Mouse (Mus musculus) midbrain, embryonic 15.5 days (tissue): ENCODE measurements around the gene Pspn. TPM values are rescaled to one million over a fixed set of nuclear protein-coding genes. Genes with fewer than 3 reads are reported as not detected.

Experiments used
- ATAC-seq: fragments of 200-750 bp; cut with Nextera tagmentation; replicated peaks from 2 replicates; pipeline ENCODE4 v1.8.0; 2017; ENCODE audit warnings: moderate TSS enrichment
- H3K27ac ChIP-seq: fragments of 300-500 bp; sonication (generic); 2 replicates; pipeline ENCODE4 v1.5.1; 2015; ENCODE audit warnings: mild to moderate bottlenecking, inconsistent platforms
- H3K27me3 ChIP-seq: fragments of 300-500 bp; sonication (generic); replicated peaks from 2 replicates; pipeline ENCODE4 v1.6.1; 2015; ENCODE audit warnings: inconsistent platforms
- H3K36me3 ChIP-seq: fragments of 300-500 bp; sonication (generic); replicated peaks from 2 replicates; pipeline ENCODE4 v1.6.1; 2015; ENCODE audit warnings: inconsistent platforms
- H3K4me1 ChIP-seq: fragments of 300-500 bp; sonication (generic); 2 replicates; pipeline ENCODE4 v1.6.1; 2015; ENCODE audit warnings: inconsistent platforms
- H3K4me2 ChIP-seq: fragments of 300-500 bp; sonication (generic); 2 replicates; pipeline ENCODE4 v1.6.1; 2015; ENCODE audit warnings: inconsistent platforms, mild to moderate bottlenecking, moderate library complexity
- H3K4me3 ChIP-seq: fragments of 300-500 bp; sonication (generic); 2 replicates; pipeline ENCODE4 v1.5.1; 2015; ENCODE audit warnings: mild to moderate bottlenecking, inconsistent platforms
- H3K9ac ChIP-seq: fragments of 300-500 bp; sonication (generic); 2 replicates; pipeline ENCODE4 v1.6.1; 2015; ENCODE audit warnings: mild to moderate bottlenecking, inconsistent platforms
- H3K9me3 ChIP-seq: fragments of 300-500 bp; sonication (generic); 2 replicates; pipeline ENCODE4 v1.6.1; 2016; ENCODE audit warnings: inconsistent platforms
- WGBS: fragments of 180-500 bp; shearing (Covaris S2); methylation state at CpG from one replicate; pipeline ENCODE4 v1.1.7; 2015; ENCODE audit warnings: mixed read lengths; 5-methylcytosine and 5-hydroxymethylcytosine counted together
- polyA plus RNA-seq: library from polyadenylated mRNA; unstranded; fragments of >200 nt; fragmentation: Nextera tagmentation; extraction: Ambion mirVana; gene quantifications from 2 replicates; pipeline ENCODE4 v1.2.1, GENCODE M21; 2015

The Pspn gene
- polyA plus RNA-seq, 1 experiment from 2014 or later, result 0.68 TPM

DNA sequence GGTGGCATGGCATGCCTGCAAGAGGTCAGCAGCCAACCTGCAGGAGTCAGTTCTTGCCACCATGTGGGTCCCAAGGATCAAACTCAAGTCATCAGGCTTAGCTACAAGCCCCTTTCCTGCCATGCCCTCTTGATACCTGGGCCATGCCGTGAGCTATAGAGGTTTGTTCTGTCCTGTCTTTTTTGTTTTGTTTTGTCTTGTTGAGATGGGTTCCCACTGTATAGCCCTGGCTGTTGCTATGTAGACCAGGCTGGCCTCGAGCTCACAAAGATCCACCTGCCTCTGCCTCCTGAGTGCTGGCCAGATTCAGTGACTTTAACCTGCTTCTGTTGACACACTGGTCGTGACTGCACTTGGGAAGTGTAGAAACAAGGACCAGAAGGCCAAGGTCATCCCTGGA lies 24.4 kb downstream of the Pspn start:
- H3K27ac ChIP-seq, result no peak overlapping the region
- no peaks in the 10 kb centered on the region for H3K36me3 ChIP-seq
- WGBS, result 76% methylated on average over 3 of the region's 3 CpGs
- H3K9me3 ChIP-seq, result no peaks in the 10 kb centered on the region
- H3K4me3 ChIP-seq, result no peak overlapping the region
- H3K4me2 ChIP-seq, result no peak overlapping the region
- no peaks in the 10 kb centered on the region for H3K27me3 ChIP-seq
- ATAC-seq, result no peak
- H3K4me1 ChIP-seq, result no peaks in the 10 kb centered on the region
- no peak overlapping the region for H3K9ac ChIP-seq

DNA sequence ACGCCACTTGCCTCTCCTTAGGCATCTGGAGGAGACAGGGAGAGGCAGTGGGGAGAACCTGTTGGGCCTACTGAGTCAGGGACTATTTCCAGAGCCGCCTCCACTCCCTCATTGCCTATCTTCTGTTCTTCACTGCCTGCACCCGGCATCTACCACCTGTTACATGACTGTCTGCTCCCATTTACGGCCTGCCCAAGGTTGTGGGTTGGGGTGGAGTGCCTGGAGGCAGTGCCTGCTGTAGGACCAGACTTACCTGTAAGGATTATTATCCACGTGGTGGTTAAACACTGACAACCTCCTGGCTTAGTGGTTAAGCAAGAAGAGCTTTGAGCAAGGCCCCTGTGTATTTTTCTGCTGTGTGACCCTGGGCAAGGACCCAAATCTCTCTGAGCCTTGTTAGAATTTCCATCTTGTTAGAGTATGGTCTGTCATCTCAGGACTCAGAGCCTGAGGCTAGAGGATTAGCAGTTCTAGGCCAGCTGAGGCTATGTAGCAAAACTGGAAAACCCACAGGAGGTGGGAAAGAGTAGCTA lies 25.0 kb downstream of the Pspn start:
- no peaks in the 10 kb centered on the region for H3K36me3 ChIP-seq
- H3K9ac ChIP-seq, result no peak overlapping the region
- WGBS, result 83% methylated on average over 5 of the region's 5 CpGs
- no peak overlapping the region for H3K27ac ChIP-seq
- H3K27me3 ChIP-seq, result no peaks in the 10 kb centered on the region
- H3K4me3 ChIP-seq, result no peak overlapping the region
- H3K4me1 ChIP-seq, result no peaks in the 10 kb centered on the region
- no peak for ATAC-seq
- H3K4me2 ChIP-seq, result no peak overlapping the region
- no peaks in the 10 kb centered on the region for H3K9me3 ChIP-seq

DNA sequence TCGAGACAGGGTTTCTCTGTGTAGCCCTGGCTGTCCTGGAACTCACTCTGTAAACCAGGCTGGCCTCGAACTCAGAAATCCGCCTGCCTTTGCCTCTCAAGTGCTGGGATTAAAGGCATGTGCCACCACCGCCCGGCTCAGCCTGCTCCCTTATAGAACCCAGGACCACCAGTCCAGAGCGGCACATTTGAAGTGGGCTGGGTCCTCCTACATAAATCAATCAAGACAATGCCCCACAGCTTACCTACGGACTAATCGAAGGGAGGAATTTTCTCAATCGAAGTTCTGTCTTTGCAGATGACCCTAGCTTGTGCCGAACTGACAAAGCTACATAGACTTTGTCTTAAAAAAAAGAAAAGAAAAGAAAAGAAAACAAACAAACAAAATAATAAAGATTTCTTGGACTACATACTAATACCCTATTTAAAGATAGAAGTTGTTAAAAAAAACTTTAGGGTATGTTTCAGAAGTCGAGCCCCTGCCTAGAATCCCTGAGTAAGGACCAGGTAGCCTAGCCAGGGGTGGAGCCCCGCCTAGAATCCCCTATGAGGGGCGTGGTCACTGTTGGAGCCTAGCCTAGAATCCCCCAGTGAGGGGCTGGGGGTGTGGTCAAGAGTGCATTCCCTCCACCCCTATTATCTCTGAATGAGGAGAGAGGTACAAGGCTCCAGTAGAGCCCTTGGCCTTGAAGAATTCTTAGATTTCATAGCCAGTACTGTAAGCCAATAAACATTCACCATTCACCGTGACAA lies 25.7 kb downstream of the Pspn start:
- Histone ChIP-seq H3K4me1 (no peaks in the 10 kb centered on the region), H3K4me2 (no peak overlapping the region), H3K27ac (no peak overlapping the region), H3K9me3 (no peaks in the 10 kb centered on the region), H3K27me3 (no peaks in the 10 kb centered on the region), H3K9ac (no peak overlapping the region), H3K4me3 (no peak overlapping the region), H3K36me3 (no peaks in the 10 kb centered on the region)
- 70% methylated on average over 14 of the region's 14 CpGs for WGBS
- no peak for ATAC-seq

DNA sequence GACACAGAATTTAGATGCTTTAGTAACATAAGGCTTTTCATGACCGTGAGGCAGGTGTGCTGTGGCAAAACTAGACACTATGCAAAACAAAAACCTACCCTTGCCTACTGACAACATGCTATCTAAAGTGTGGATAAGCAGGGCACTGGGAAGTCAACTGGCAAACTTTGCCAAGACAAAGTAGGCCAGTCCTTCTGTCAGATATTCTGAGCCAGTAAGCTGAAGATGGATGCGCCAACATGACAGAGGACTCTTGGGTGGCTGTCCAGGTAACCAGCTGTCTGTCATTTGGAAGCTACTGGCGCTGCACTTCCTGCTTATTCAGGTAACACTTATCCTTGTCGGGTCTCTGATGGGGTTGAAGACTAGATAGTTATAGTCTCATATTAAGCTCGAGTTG lies 29.7 kb downstream of the Pspn start:
- Histone ChIP-seq H3K4me3 (no peak overlapping the region), H3K27me3 (no peaks in the 10 kb centered on the region), H3K27ac (no peak overlapping the region), H3K4me2 (no peak overlapping the region), H3K36me3 (no peaks in the 10 kb centered on the region), H3K4me1 (no peaks in the 10 kb centered on the region), H3K9ac (no peak overlapping the region), H3K9me3 (no peaks in the 10 kb centered on the region)
- 71% methylated on average over 5 of the region's 5 CpGs for WGBS
- ATAC-seq, result no peak

DNA sequence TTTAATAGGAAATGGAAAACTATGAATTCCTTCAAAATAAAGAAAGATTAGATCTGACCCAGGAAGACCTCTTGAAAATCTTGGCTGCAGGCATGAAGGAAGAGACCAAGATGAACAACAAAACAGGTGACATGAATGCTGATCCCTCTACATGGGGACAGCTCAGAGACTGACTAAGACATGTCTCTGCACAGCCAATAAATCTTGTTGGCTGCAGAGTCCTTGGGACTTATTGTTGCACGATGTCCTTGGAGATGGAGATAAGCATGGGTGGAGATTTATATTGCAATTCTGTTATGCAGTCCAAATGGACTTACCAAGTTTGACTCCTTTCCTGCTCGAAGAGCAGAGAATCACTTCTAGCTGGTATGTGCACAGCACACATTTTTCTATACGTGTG lies 30.5 kb downstream of the Pspn start:
- Histone ChIP-seq H3K27me3 (no peaks in the 10 kb centered on the region), H3K4me1 (no peaks in the 10 kb centered on the region), H3K9me3 (no peaks in the 10 kb centered on the region), H3K27ac (no peak overlapping the region), H3K36me3 (no peaks in the 10 kb centered on the region), H3K4me3 (no peak overlapping the region), H3K9ac (no peak overlapping the region), H3K4me2 (no peak overlapping the region)
- ATAC-seq, result no peak
- 71% methylated on average over 3 of the region's 3 CpGs for WGBS

DNA sequence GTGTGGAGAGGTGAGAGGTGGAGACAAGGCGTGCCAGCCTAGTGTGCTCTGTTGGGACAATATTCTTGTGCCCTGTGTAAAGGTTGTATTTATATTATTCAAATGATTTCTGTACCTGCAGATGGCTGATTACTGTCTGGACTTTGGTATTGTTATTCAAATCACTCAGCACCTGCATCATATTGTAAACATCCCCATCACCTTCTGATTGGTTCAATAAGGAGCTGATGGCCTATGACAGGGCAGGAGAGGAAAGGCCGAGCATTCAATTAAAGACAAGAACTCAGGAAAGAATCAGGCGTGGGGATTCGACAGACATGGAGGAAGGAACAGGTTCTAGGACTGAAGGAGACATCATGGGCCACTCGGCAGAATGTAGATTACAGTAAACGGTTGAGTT lies 36.2 kb downstream of the Pspn start:
- Histone ChIP-seq H3K27ac (no peak overlapping the region), H3K4me2 (no peak overlapping the region), H3K9ac (no peak overlapping the region), H3K4me3 (no peak overlapping the region), H3K36me3 (no peaks in the 10 kb centered on the region), H3K9me3 (no peaks in the 10 kb centered on the region), H3K27me3 (no peaks in the 10 kb centered on the region), H3K4me1 (no peaks in the 10 kb centered on the region)
- no peak for ATAC-seq
- WGBS, result 81% methylated on average over 6 of the region's 6 CpGs

DNA sequence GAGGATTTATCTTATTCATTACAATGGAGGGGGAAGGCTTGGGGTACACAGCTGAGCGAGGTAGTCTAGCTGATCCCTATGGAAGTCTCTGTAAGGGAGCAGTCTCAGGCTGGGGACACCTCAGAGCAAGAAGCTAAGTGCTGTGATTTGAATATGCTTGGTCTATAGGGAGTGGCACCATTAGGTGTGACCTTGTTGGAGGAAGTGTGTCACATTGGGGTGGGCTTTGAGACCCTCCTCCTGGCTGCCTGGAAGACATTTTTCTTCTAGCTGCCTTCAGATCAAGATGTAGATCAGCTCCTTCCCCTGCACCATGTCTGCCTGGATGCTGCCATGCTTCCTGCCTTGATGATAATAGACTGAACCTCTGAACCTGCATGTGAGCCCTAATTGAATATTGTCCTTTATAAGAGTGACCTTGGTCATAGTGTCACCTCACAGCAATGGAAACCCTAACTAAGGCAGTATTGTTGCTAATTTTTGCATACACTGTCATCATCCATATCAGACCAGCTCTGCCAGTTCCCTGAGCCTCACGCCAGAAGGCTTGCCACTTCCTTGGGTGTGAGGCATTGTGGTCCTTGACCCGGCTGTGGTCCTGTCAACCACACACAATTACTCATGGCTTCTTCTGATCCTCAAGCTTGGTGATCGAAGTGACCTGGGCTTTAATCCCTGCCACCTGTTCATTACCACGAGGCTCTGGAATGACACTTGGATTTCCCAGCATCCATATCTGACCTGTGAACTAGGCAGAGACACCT lies 37.0 kb downstream of the Pspn start:
- no peak for ATAC-seq
- 78% methylated on average over 5 of the region's 5 CpGs for WGBS
- H3K4me1 ChIP-seq, result no peaks in the 10 kb centered on the region

DNA sequence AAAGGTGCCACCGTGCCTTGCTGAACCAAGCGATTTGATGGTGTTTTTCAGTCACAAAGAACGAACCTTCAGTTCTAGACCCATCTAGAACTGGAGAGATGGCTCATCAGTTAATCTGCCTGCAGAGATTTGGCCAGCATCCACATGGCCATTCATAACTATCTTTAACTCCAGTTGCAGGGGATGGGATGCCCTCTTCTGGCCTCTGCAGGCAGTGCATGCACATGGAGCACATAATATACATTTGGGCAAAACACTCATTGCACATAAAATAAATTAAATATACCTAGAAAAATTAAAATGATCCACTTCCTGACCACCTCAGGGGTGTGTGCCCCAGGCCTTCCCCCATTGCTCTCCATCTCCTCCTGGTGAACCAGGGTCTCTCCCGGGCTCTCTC lies 37.9 kb downstream of the Pspn start:
- WGBS, result 91% methylated on average over 4 of the region's 4 CpGs
- Histone ChIP-seq H3K9me3 (no peaks in the 10 kb centered on the region), H3K27ac (no peak overlapping the region), H3K36me3 (no peaks in the 10 kb centered on the region), H3K4me2 (no peak overlapping the region), H3K27me3 (no peaks in the 10 kb centered on the region), H3K4me3 (no peak overlapping the region), H3K9ac (no peak overlapping the region), H3K4me1 (no peaks in the 10 kb centered on the region)
- ATAC-seq, result no peak

More for the DNA sequence above, 37.0 kb downstream of the Pspn start:
- Histone ChIP-seq H3K27me3 (no peaks in the 10 kb centered on the region), H3K9ac (no peak overlapping the region), H3K27ac (no peak overlapping the region), H3K4me2 (no peak overlapping the region), H3K9me3 (no peaks in the 10 kb centered on the region), H3K36me3 (no peaks in the 10 kb centered on the region), H3K4me3 (no peak overlapping the region)

DNA sequence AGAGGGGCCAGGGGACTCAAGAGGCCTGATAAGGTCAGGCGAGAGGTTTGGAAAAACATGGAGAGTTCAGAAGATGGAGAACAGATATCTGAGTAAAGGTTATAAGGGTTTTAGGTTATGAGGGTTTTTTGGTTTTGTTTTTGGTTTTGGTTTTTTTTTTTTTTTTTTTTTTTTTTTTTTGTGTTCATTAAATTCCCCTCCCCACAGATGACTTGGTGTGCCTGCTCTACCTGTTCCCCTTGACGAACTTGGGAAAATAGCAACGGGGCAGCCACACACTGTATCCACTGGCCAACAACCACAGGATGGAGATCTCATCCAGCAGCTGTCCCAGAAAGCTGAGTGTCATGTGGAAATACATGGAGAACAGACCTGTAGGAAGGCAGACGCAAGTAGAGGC lies 41.2 kb downstream of the Pspn start:
- no peaks in the 10 kb centered on the region for H3K4me1 ChIP-seq
- H3K27me3 ChIP-seq, result no peaks in the 10 kb centered on the region
- H3K9me3 ChIP-seq, result no peaks in the 10 kb centered on the region
- ATAC-seq, result no peak
- no peaks in the 10 kb centered on the region for H3K36me3 ChIP-seq
- no peak overlapping the region for H3K4me3 ChIP-seq
- H3K27ac ChIP-seq, result no peak overlapping the region
- H3K4me2 ChIP-seq, result no peak overlapping the region
- H3K9ac ChIP-seq, result no peak overlapping the region
- WGBS, result 77% methylated on average over 4 of the region's 4 CpGs

DNA sequence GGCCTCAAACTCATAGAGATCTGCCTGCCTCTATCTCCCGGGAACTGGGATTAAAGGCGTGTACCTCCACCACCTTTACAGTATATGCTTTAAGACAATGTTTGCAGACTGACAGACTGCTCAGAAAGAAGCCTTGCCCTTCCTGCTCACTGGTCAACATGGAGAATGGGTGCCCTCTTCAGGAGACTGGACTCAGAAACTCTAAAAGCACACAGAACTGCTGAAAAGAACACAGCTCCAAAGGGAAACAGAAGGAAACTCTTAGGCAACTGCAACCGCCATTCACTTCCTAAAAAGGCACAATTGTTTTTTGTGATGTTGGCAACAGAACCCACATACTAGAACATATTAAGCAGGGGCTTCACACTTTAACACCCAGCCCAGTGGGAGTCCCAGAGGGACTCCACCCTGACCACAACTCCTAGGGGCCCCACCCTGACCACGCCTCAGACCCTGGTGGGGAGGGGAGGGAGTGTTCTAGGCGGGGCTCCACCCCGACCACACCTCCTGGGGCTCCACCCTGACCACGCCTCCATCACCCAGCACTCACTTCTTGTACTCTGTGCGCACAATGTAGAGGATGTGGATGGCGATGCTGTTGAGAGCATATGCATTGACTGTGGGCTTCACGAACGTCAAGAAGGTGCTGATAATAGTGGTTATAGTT lies 41.9 kb downstream of the Pspn start:
- Histone ChIP-seq H3K9me3 (no peaks in the 10 kb centered on the region), H3K27me3 (no peaks in the 10 kb centered on the region), H3K4me1 (no peaks in the 10 kb centered on the region), H3K4me2 (no peak overlapping the region), H3K27ac (no peak overlapping the region), H3K36me3 (no peaks in the 10 kb centered on the region), H3K9ac (no peak overlapping the region), H3K4me3 (no peak overlapping the region)
- ATAC-seq, result no peak
- WGBS, result 39% methylated on average over 11 of the region's 11 CpGs

DNA sequence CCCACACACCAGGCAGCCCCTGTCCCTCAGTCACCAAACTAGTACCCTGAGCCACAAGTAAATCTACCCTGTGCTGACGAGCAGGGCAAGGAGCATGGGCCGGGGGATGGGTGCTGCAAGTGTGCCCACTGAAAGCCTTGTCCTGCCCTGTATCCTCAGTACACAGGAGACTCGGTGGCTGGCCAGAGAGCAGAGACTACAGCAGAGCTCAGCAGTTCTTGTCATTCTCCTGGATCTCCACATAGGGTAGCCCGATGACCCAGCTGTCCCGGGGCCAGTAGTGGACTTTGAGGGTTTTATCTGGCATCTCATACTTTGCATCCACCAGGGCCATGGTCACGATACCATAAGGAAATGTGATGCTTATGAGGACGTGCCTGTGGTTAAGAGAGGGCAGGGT lies 44.9 kb downstream of the Pspn start:
- Histone ChIP-seq H3K27me3 (no peaks in the 10 kb centered on the region), H3K9me3 (no peaks in the 10 kb centered on the region), H3K9ac (no peak overlapping the region), H3K4me2 (no peak overlapping the region), H3K4me1 (no peaks in the 10 kb centered on the region), H3K27ac (no peak overlapping the region), H3K36me3 (no peaks in the 10 kb centered on the region), H3K4me3 (no peak overlapping the region)
- WGBS, result 87% methylated on average over 7 of the region's 7 CpGs
- no peak for ATAC-seq

DNA sequence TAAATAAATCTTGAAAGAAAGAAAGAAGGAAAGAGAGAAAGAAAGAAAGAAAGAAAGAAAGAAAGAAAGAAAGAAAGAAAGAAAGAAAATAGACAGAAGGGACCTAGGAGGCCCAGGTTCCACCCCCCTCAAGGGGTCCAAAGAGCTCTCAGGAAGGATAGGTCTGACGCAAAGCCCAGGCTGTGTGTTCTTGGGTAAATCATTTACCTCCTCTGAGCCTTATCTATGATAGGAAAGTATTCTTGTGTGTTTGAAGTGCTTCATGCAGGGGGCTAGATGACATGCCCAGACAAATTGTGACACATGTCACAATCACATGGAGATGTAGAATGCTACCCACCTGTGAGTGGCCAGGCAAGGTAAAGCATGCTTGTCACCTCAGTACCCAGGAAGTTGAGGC lies 47.2 kb downstream of the Pspn start:
- Histone ChIP-seq H3K9ac (no peak overlapping the region), H3K4me3 (no peak overlapping the region)
- no peak for ATAC-seq

More for the DNA sequence above, 47.2 kb downstream of the Pspn start:
- 96% methylated on average over 1 of the region's 1 CpGs for WGBS
- Histone ChIP-seq H3K9me3 (no peaks in the 10 kb centered on the region), H3K27me3 (no peaks in the 10 kb centered on the region), H3K36me3 (no peaks in the 10 kb centered on the region), H3K4me2 (no peak overlapping the region), H3K4me1 (no peaks in the 10 kb centered on the region), H3K27ac (no peak overlapping the region)
